Mouse (Mus musculus) myocyte (in vitro differentiated cells): Measurements from ENCODE around the gene Nucb2. TPM values are rescaled to one million over a fixed set of nuclear protein-coding genes. Genes with fewer than 3 reads are reported as not detected.

ENCODE experiments used
- H3K27me3 ChIP-seq: one replicate; pipeline ENCODE4 v1.6.1; 2011; ENCODE audit not compliant: control insufficient read depth, insufficient read depth, insufficient read length
- H3K36me3 ChIP-seq: one replicate; pipeline ENCODE4 v1.6.1; 2011; ENCODE audit not compliant: control insufficient read depth, insufficient read depth
- H3K4me2 ChIP-seq: one replicate; pipeline ENCODE4 v1.6.1; 2011; ENCODE audit warnings: low read depth, control low read depth
- H3K4me3 ChIP-seq: one replicate; pipeline ENCODE4 v1.5.1; 2011; ENCODE audit warnings: mild to moderate bottlenecking, control low read depth, moderate library complexity
- H3K79me2 ChIP-seq: one replicate; pipeline ENCODE4 v1.6.1; 2011; ENCODE audit not compliant: control insufficient read depth, insufficient read depth
- H3ac ChIP-seq: one replicate; pipeline ENCODE4 v1.6.1; 2011; ENCODE audit not compliant: control insufficient read depth, insufficient read length
- CEBPB ChIP-seq: IDR thresholded peaks from 2 replicates; pipeline ENCODE4 v1.6.1; 2011; ENCODE audit warnings: mild to moderate bottlenecking, moderate library complexity; ENCODE audit not compliant: poor library complexity, insufficient read depth, severe bottlenecking
- E2F4 ChIP-seq: IDR thresholded peaks from one replicate; pipeline ENCODE4 v1.6.1; 2011; ENCODE audit warnings: mild to moderate bottlenecking, control low read depth, moderate library complexity; ENCODE audit not compliant: insufficient read depth
- MAX ChIP-seq: IDR thresholded peaks from one replicate; pipeline ENCODE4 v1.6.1; 2011; ENCODE audit warnings: low read depth, mild to moderate bottlenecking, control low read depth
- MYOD1 ChIP-seq, 3 experiments: IDR thresholded peaks; one replicate each; pipeline ENCODE4 v1.6.1; 2011; ENCODE audit warnings: control low read depth in 2 of 3, low read depth in 2 of 3, mild to moderate bottlenecking in 2 of 3, moderate library complexity in 1 of 3; ENCODE audit not compliant: insufficient read length in 2 of 3, control insufficient read depth in 1 of 3
- MYOG ChIP-seq, 3 experiments: IDR thresholded peaks; one replicate each; pipeline ENCODE4 v1.6.1; 2011; ENCODE audit warnings: control low read depth in 2 of 3, low read depth in 2 of 3, mild to moderate bottlenecking in 2 of 3; ENCODE audit not compliant: insufficient read length in 2 of 3, control insufficient read depth in 1 of 3, insufficient read depth in 1 of 3
- POLR2A ChIP-seq: IDR thresholded peaks from one replicate; pipeline ENCODE4 v1.6.1; 2011; ENCODE audit warnings: low read depth, mild to moderate bottlenecking, control low read depth, moderate library complexity; ENCODE audit not compliant: insufficient read length
- POLR2AphosphoS2 ChIP-seq: IDR thresholded peaks from one replicate; pipeline ENCODE4 v1.6.1; 2011; ENCODE audit warnings: low read depth, control low read depth; ENCODE audit not compliant: insufficient read length
- REST ChIP-seq: IDR thresholded peaks from one replicate; pipeline ENCODE4 v1.6.1; 2011; ENCODE audit warnings: mild to moderate bottlenecking, control low read depth, moderate library complexity; ENCODE audit not compliant: insufficient read depth, insufficient read length
- SRF ChIP-seq: IDR thresholded peaks from one replicate; pipeline ENCODE4 v1.6.1; 2011; ENCODE audit warnings: low read depth; ENCODE audit not compliant: control insufficient read depth, insufficient read length
- TCF12 ChIP-seq: IDR thresholded peaks from one replicate; pipeline ENCODE4 v1.6.1; 2011; ENCODE audit warnings: mild to moderate bottlenecking, control low read depth; ENCODE audit not compliant: poor library complexity, insufficient read depth, severe bottlenecking
- TCF3 ChIP-seq: IDR thresholded peaks from one replicate; pipeline ENCODE4 v1.6.1; 2011; ENCODE audit warnings: low read depth, control low read depth; ENCODE audit not compliant: insufficient read length
- USF1 ChIP-seq: IDR thresholded peaks from one replicate; pipeline ENCODE4 v1.6.1; 2011; ENCODE audit warnings: low read depth, mild to moderate bottlenecking, control low read depth, moderate library complexity
- polyA plus RNA-seq: library from polyadenylated mRNA; unstranded; fragments of >200 nt; fragmentation: generic; extraction: Trizol; gene quantifications from one replicate; pipeline ENCODE4 v1.2.1, GENCODE M21; 2012; ENCODE audit warnings: missing spikeins

The Nucb2 gene
- polyA plus RNA-seq, 1 experiment: 4.5 TPM

DNA sequence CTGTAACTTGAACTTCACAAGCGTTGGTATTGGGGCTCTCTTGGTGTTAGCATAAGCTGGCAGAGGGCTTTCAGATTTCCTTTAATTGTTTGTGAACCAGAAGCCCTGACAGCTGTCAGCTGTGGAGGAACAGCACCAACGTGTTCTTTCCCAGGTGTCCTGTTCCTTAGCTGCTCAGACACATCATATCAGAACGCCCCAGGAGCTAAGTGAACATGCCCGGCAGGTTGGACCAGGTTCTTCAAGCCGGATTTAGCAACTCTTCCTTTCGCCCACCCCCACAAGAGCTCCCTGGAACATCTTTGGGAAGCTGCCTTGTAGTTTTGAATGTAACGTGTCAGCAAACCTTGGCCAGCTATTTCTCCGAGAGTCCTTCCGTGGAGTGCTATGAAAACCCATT lies 10.4 kb downstream of the Nucb2 start:
- Histone ChIP-seq H3K4me3 (no peak overlapping the region), H3K36me3 (peaks cover 5% of the 10 kb centered on the region), H3ac (no peak overlapping the region), H3K27me3 (no peaks in the 10 kb centered on the region), H3K4me2 (no peak overlapping the region), H3K79me2 (no peaks in the 10 kb centered on the region)
- TF ChIP-seq POLR2AphosphoS2: no peak
- TF ChIP-seq POLR2A: no peak
- TF ChIP-seq MAX: no peak
- TF ChIP-seq MYOG (IDR thresholded peaks at IDR 0.05; ENCODE audit: control insufficient read depth in 1 of 3, insufficient read depth in 1 of 3, insufficient read length in 2 of 3, low read depth in 2 of 3): no peak
- no peak for TF ChIP-seq TCF12
- no peak for TF ChIP-seq REST
- TF ChIP-seq SRF: no peak
- no peak for TF ChIP-seq USF1

DNA sequence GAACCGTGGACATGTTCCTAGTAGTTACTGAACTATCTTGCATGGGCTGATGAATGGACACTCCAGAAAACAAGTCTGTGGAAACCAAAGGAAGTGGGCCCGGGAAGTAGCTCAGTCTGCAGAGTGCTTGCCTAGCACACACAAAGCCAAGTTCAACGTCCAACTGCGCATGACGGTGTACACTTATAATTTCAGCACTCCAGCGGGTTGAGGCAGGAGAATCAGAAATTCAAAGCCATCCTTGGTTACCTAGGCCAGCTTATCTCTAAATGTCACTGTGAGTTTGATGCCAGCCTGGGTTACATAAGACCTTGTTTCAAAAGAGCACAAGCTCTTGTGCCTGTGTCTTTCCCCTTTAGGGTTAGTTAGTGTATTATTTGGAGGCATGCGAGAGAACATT lies 10.9 kb downstream of the Nucb2 start:
- H3K4me2 ChIP-seq: no peak overlapping the region
- no peaks in the 10 kb centered on the region for H3K79me2 ChIP-seq
- H3K27me3 ChIP-seq: no peaks in the 10 kb centered on the region
- H3ac ChIP-seq: no peak overlapping the region
- TF ChIP-seq MAX: no peak
- no peak for TF ChIP-seq SRF
- TF ChIP-seq USF1: no peak
- no peak for TF ChIP-seq MYOD1 (IDR thresholded peaks at IDR 0.05; ENCODE audit: control insufficient read depth in 1 of 3, insufficient read length in 2 of 3, low read depth in 2 of 3)
- no peak overlapping the region for H3K4me3 ChIP-seq
- peaks cover 5% of the 10 kb centered on the region for H3K36me3 ChIP-seq

DNA sequence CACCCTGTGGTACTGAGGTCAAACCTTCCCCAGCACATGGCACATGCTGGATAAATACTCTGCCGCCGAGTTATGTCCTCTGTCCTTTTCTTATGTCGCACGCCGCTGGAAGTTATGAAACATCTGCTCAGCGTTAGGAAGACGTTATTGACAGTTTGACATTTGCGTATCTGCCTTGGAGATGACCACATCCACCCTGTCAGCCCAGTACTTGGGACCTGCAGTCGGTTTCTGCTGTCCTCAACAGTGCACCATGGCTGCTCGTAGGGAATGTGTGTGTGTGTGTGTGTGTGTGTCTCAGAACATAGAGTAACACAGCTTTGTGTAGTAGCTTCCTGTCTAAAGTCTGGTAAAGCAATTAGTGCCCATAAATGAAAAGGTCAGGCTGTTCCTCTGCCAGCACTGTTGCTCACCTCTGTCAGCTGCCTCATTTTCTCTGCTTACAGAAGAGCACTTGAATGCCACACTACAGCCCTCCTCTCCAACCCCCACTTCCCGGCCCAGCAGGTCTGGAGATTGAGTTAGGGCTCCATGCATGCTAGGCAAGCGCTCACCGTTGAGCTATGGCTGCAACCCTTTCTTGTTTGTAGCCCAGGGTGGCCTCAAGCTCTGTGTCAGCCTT lies 11.5 kb downstream of the Nucb2 start:
- no peaks in the 10 kb centered on the region for H3K27me3 ChIP-seq
- no peaks in the 10 kb centered on the region for H3K36me3 ChIP-seq
- TF ChIP-seq USF1 (no peak), MYOD1 (IDR thresholded peaks at IDR 0.05; ENCODE audit: control insufficient read depth in 1 of 3, insufficient read length in 2 of 3, low read depth in 2 of 3) (no peak), POLR2AphosphoS2 (no peak), TCF12 (no peak), TCF3 (no peak), MAX (no peak), E2F4 (no peak), CEBPB (no peak), SRF (no peak), MYOG (IDR thresholded peaks at IDR 0.05; ENCODE audit: control insufficient read depth in 1 of 3, insufficient read depth in 1 of 3, insufficient read length in 2 of 3, low read depth in 2 of 3) (no peak), REST (no peak), POLR2A (no peak)
- no peaks in the 10 kb centered on the region for H3K79me2 ChIP-seq
- H3K4me3 ChIP-seq: no peak overlapping the region
- no peak overlapping the region for H3ac ChIP-seq
- no peak overlapping the region for H3K4me2 ChIP-seq

DNA sequence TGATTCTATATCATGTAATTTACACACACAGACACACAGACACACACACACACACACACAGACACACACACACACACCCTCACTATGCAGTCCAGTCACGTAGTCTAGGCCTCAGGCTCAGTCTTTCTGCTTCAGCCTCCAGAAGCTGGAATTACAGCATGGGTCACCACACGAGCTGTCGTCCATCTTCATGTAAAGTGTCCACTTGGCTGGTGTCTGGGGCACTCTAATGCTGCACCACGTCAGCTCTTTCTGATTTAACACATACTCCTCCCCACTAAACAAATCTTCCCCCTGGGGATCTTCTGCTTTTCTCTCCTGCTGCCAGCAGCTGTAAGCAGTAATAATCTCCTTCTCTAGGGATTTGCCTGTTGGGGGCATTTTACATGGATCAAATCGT lies 13.1 kb downstream of the Nucb2 start:
- Histone ChIP-seq H3K36me3 (peaks cover 5% of the 10 kb centered on the region), H3K27me3 (no peaks in the 10 kb centered on the region), H3K4me3 (no peak overlapping the region), H3K4me2 (no peak overlapping the region), H3ac (no peak overlapping the region), H3K79me2 (no peaks in the 10 kb centered on the region)
- TF ChIP-seq MAX (no peak), TCF12 (no peak), CEBPB (no peak), MYOG (IDR thresholded peaks at IDR 0.05; ENCODE audit: control insufficient read depth in 1 of 3, insufficient read depth in 1 of 3, insufficient read length in 2 of 3, low read depth in 2 of 3) (no peak), USF1 (no peak), SRF (no peak)

DNA sequence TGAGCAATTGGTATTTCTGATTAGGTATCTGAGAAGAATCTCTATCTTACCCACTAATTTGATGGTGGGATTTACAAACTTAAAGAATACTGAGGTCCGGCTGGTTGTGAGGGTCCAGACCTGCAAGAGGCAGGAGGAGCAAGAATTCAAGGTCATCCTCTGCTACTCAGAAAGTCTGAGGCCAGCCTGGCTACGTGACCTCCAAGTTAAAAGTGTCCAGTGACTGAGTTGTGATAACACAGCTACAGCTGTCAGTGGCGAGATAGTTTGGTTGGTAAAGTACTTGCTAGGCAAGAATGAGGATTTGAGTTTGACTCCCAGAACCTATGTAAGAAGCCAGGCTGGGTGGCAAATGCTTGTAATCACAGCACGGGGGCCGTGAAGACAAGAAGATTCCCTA lies 14.0 kb downstream of the Nucb2 start:
- Histone ChIP-seq H3K27me3 (no peaks in the 10 kb centered on the region), H3K36me3 (peaks cover 5% of the 10 kb centered on the region), H3K4me3 (no peak overlapping the region), H3ac (no peak overlapping the region), H3K4me2 (no peak overlapping the region), H3K79me2 (no peaks in the 10 kb centered on the region)
- TF ChIP-seq REST: no peak
- no peak for TF ChIP-seq MAX
- TF ChIP-seq TCF12: no peak
- no peak for TF ChIP-seq E2F4
- no peak for TF ChIP-seq MYOG (IDR thresholded peaks at IDR 0.05; ENCODE audit: control insufficient read depth in 1 of 3, insufficient read depth in 1 of 3, insufficient read length in 2 of 3, low read depth in 2 of 3)
- TF ChIP-seq SRF: no peak
- TF ChIP-seq MYOD1 (IDR thresholded peaks at IDR 0.05; ENCODE audit: control insufficient read depth in 1 of 3, insufficient read length in 2 of 3, low read depth in 2 of 3): no peak
- TF ChIP-seq POLR2A: no peak
- no peak for TF ChIP-seq TCF3
- TF ChIP-seq CEBPB: no peak
- no peak for TF ChIP-seq USF1
- no peak for TF ChIP-seq POLR2AphosphoS2
